Mouse (Mus musculus) embryo, embryonic 11 days (tissue): ENCODE results near the gene Ccnb1ip1.

ENCODE experiments used
- DNase-seq: peaks from one replicate; pipeline ENCODE4 v3.0.0-alpha.2; 2015

Ccnb1ip1 gene

DNA sequence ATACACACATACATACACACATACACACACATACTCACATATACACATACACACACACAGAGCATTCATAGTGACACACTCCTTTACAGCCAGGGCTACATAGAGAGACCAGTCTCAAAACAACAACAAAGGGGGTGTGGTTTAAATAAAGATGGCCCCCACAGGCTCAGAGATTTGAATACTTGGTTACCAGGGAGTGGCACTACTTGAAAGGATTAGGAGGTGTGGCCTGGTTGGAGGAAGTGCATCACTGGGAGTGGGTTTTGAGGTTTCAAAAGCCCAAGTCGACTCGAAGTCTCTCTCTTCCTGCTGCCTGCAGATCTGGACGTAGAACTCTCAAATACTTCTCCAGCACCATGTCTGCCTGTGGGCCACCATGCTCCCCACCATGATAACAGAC is 25.4 kb downstream of the Ccnb1ip1 start:
- DNase-seq: no peak

DNA sequence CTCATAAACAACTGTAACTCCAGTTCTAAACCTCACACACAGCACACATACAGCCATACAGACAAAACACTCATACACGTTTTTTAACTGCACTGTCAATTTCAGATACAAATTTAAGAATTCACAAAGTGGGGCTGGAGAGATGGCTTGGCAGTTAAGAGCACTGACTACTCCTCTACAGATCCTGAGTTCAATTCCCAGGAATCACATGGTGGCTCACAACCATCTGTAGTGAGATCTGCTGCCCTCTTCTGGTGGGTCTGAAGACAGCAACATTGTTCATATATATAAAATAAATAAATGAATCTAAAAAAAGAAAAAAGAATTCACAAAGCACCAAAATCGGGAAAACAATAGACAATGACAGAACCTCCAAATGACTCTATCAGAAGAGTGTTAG is 36.2 kb downstream of the Ccnb1ip1 start:
- peak; percentile 10 for DNase-seq

DNA sequence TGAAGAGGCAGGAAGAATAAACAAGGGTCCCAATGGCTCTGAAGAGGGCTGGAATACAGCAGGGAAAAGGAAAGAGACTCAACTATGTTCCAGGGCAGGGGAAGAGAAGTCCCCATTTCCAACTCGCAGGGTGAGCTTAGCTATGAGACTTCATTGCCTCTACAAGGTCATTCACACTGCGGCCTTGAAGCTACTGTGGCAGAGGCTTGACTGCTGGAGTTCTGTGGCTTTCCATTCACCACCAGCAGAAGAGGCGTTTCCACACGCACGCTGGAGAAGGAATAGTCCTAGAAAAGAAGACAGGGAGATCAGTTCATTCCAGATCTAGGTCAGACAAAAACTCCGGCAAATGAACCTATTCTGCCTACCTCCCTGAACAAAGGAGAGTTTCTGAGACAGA is 41.8 kb downstream of the Ccnb1ip1 start:
- no peak for DNase-seq

DNA sequence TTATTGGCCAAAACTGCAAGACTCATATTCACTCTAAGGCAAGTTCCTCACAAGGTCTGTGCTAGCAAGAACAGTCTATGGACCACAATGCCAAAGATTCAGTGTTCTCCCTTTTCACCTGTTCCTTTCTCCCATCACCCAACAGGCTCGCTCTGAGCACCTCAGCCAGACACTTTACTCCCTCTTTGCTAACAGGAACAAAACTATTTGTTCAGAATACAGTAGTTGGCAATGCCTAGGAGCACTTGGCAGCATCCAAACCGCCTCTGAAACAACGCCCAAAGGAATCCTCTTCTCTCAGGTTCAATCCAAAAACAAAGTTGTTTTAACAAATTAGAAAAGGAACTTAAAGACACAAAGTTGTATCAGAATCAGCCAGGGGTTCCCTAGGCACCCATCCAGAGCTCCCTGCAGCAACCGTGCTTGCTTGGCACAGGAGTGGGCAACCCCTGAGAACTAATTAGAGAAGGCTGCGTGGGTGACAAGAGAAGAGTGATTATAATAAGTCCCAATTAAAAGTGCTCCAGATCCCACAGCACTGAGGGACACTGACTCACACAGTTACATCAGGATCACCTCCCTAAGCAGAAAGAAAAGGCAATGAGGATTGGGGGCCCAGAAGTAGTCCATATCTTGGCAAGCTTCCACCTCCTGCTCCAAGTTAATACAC is 49.0 kb downstream of the Ccnb1ip1 start:
- no peak for DNase-seq

DNA sequence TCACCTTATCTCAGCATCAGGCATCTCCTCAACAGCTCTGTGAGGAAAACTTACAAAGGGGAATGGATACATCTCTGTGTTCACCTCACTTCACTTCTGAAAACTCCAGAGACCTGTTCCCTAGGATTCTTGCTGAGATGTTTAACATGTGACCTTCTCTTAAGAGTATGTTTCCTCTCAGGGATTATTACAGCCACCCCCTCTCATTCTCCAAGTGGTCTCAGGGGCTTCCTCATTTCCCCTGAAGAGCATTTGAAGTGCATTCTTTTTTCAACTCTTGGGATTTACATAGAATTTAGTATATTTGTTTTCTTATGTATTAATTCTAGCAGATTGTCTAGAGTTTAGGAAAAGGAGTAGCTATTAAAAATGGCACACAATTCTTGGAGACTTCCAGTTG is 62.5 kb downstream of the Ccnb1ip1 start, which contains the start of gene Olfr749:
TSS of gene Olfr749 (minus strand) at position 101 of the 400 bp plus-strand sequence.
- no peak for DNase-seq

DNA sequence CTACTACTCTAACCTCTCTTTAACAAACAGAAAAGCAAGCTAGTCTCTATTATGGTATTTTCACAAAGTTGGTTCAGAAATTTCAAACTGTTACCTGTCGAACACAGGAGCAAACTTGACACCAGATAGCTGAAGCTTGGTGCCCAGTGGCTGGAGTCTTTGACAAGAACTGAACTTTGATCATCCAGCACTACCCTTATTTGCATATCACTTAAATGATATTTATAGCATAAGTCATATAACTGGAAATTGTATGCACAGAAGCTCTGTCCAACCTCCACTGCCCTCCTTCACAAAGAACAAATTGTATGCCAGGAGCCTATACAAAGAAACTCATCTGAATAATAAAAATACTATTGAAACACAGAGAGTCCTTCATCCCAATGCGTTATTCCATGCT is 65.9 kb downstream of the Ccnb1ip1 start:
- no peak for DNase-seq

DNA sequence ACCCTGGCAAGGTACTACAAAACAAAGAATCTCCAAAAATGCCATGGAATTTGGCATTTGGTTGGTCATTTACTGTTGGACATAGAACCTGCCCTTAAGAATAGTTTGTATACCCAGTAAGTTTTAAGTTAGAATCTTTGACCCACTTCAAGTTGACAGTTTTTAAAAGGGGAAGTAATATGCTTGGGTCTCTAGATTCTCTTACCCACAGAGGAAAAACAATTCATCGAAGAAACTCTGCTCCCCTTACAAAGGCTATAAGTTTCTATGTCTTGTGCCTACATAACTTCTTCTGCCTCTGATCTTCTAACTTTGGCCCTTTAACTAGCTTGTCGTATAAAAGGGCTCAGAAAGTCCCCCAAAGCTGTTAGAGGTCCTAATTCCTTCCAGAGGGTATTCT is 67.2 kb downstream of the Ccnb1ip1 start:
- no peak for DNase-seq
